Mouse (Mus musculus) erythroblast, embryonic 14.5 days (primary cell): ENCODE measurements at regions not wholly inside any gene's neighbourhood (a gene's known extent, or its start where the extent isn't known, plus 50 kb on each side); places are given as distances from the start of the nearest gene placed in this dataset.

ENCODE experiments used
- H3K27me3 ChIP-seq: 2 replicates; pipeline ENCODE4 v1.6.1; 2012; ENCODE audit warnings: inconsistent platforms; ENCODE audit not compliant: control insufficient read depth
- H3K36me3 ChIP-seq: 2 replicates; pipeline ENCODE4 v1.6.1; 2012; ENCODE audit warnings: mild to moderate bottlenecking, inconsistent platforms; ENCODE audit not compliant: control insufficient read depth
- H3K4me1 ChIP-seq: 2 replicates; pipeline ENCODE4 v1.6.1; 2012; ENCODE audit warnings: inconsistent platforms; ENCODE audit not compliant: control insufficient read depth
- H3K4me3 ChIP-seq: replicated peaks from 2 replicates; pipeline ENCODE3; 2012; ENCODE audit warnings: moderate library complexity, mild to moderate bottlenecking, inconsistent platforms
- H3K9me3 ChIP-seq: 2 replicates; pipeline ENCODE4 v1.6.1; 2012; ENCODE audit warnings: low read length, inconsistent platforms, mixed read lengths; ENCODE audit not compliant: control insufficient read depth
- GATA1 ChIP-seq: IDR thresholded peaks from 2 replicates; pipeline ENCODE4 v1.6.1; 2012; ENCODE audit warnings: low read length, inconsistent platforms, mixed read lengths
- TAL1 ChIP-seq: IDR thresholded peaks from 3 replicates; pipeline ENCODE4 v1.6.1; 2012; ENCODE audit warnings: low read length, inconsistent platforms, mixed read lengths

- H3K4me1 ChIP-seq, result peaks cover 10% of the 10 kb centered on the region
- H3K36me3 ChIP-seq, result no peaks in the 10 kb centered on the region
- TF ChIP-seq TAL1 (no peak), GATA1 (no peak)
- peaks cover 5% of the 10 kb centered on the region for H3K27me3 ChIP-seq
- peaks cover 6% of the 10 kb centered on the region for H3K9me3 ChIP-seq
- H3K4me3 ChIP-seq, result no peak overlapping the region
Observed at GRCm38 (mm10) chr19:55985518-55985917, 243.9 kb downstream of the Tcf7l2 start.

GRCm38 (mm10) chr19:55991791-55992726 lies 250.4 kb downstream of the Tcf7l2 start:
- peaks cover 6% of the 10 kb centered on the region for H3K27me3 ChIP-seq
- H3K4me1 ChIP-seq, result peaks cover 23% of the 10 kb centered on the region
- no peak overlapping the region for H3K4me3 ChIP-seq
- H3K36me3 ChIP-seq, result no peaks in the 10 kb centered on the region
- TF ChIP-seq TAL1, result no peak
- no peak for TF ChIP-seq GATA1
- no peaks in the 10 kb centered on the region for H3K9me3 ChIP-seq

GRCm38 (mm10) chr19:55992727-55993066 lies 251.1 kb downstream of the Tcf7l2 start:
- no peaks in the 10 kb centered on the region for H3K36me3 ChIP-seq
- no peak for TF ChIP-seq GATA1
- TF ChIP-seq TAL1, result no peak
- no peak overlapping the region for H3K4me3 ChIP-seq
- no peaks in the 10 kb centered on the region for H3K9me3 ChIP-seq
- H3K4me1 ChIP-seq, result peaks cover 20% of the 10 kb centered on the region
- H3K27me3 ChIP-seq, result peaks cover 7% of the 10 kb centered on the region

- H3K4me3 ChIP-seq, result no peak overlapping the region
- TF ChIP-seq GATA1, result no peak
- TF ChIP-seq TAL1, result no peak
- peaks cover 13% of the 10 kb centered on the region for H3K4me1 ChIP-seq
- no peaks in the 10 kb centered on the region for H3K36me3 ChIP-seq
- no peaks in the 10 kb centered on the region for H3K9me3 ChIP-seq
- H3K27me3 ChIP-seq, result peaks cover 6% of the 10 kb centered on the region
Observed at GRCm38 (mm10) chr19:55995721-55996120, 254.1 kb downstream of the Tcf7l2 start.

GRCm38 (mm10) chr19:55998454-55999180 lies 257.0 kb downstream of the Tcf7l2 start:
- Histone ChIP-seq H3K4me3 (no peak overlapping the region), H3K9me3 (no peaks in the 10 kb centered on the region), H3K4me1 (peaks cover 1% of the 10 kb centered on the region; the same call in 1 of the 2 replicates), H3K36me3 (no peaks in the 10 kb centered on the region), H3K27me3 (peaks cover 2% of the 10 kb centered on the region)
- TF ChIP-seq TAL1 (no peak), GATA1 (no peak)

- TF ChIP-seq GATA1 (no peak), TAL1 (no peak)
- no peaks in the 10 kb centered on the region for H3K9me3 ChIP-seq
- no peak overlapping the region for H3K4me3 ChIP-seq
- peaks cover 2% of the 10 kb centered on the region for H3K27me3 ChIP-seq
- H3K36me3 ChIP-seq, result no peaks in the 10 kb centered on the region
- peaks cover 1% of the 10 kb centered on the region; the same call in 1 of the 2 replicates for H3K4me1 ChIP-seq
Observed at GRCm38 (mm10) chr19:55999409-55999808, 257.8 kb downstream of the Tcf7l2 start.

GRCm38 (mm10) chr19:56001428-56001827 lies 259.8 kb downstream of the Tcf7l2 start:
- Histone ChIP-seq H3K4me3 (no peak overlapping the region), H3K27me3 (peaks cover 2% of the 10 kb centered on the region; the same call in 1 of the 2 replicates), H3K36me3 (no peaks in the 10 kb centered on the region), H3K4me1 (peaks cover 1% of the 10 kb centered on the region; the same call in 1 of the 2 replicates), H3K9me3 (no peaks in the 10 kb centered on the region; the same call in 1 of the 2 replicates)
- no peak for TF ChIP-seq TAL1
- TF ChIP-seq GATA1, result no peak

- TF ChIP-seq TAL1 (no peak), GATA1 (no peak)
- peaks cover 1% of the 10 kb centered on the region; the same call in 1 of the 2 replicates for H3K4me1 ChIP-seq
- H3K27me3 ChIP-seq, result peaks cover 5% of the 10 kb centered on the region; the same call in 1 of the 2 replicates
- H3K36me3 ChIP-seq, result no peaks in the 10 kb centered on the region
- H3K4me3 ChIP-seq, result no peak overlapping the region
- peaks cover 3% of the 10 kb centered on the region for H3K9me3 ChIP-seq
Observed at GRCm38 (mm10) chr19:56005886-56006285, 264.3 kb downstream of the Tcf7l2 start.

GRCm38 (mm10) chr19:56007433-56007832 lies 265.8 kb downstream of the Tcf7l2 start:
- 0 out of 2 replicates have a peak, but pooled peaks cover 1% of the 10 kb centered on the region for H3K4me1 ChIP-seq
- no peak overlapping the region for H3K4me3 ChIP-seq
- H3K27me3 ChIP-seq, result peaks cover 5% of the 10 kb centered on the region; the same call in 1 of the 2 replicates
- TF ChIP-seq TAL1, result no peak
- TF ChIP-seq GATA1, result no peak
- peaks cover 3% of the 10 kb centered on the region for H3K9me3 ChIP-seq
- H3K36me3 ChIP-seq, result no peaks in the 10 kb centered on the region
